Mouse (Mus musculus): ENCODE results near the gene Schip1. TPM values are rescaled to one million over a fixed set of nuclear protein-coding genes. Genes with fewer than 3 reads are reported as not detected.

Schip1 gene
- polyA plus RNA-seq, 1 experiment from 2014 or later: 37.1 TPM

DNA sequence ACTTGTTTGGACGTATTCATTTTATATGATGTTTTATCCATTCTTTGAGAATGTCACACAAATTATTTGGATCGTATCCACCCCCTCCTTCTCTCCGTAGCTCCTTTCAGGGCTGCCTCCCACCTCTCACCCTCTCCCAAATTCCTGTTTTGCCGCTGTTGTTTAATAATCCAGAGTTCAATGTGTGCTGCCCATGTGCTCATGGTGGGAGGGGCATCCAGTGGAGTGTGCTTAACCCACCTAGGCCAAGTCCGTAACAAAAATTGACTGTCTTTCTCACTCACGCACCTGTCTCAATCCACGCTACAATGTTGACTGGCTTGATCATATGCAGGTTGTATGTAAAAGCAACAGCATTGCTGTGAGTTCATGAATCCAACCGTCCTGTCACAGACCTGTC is 542.7 kb downstream of the Schip1 start:
- WGBS: 87% methylated on average over 8 of the region's 8 CpGs
- no peak overlapping the region for H3K4me3 ChIP-seq (ENCODE audit: low read depth, low read length)

GRCm38 (mm10) chr3:68608848-68609497 is 544.4 kb downstream of the Schip1 start:
- Histone ChIP-seq H3K4me3 (ENCODE audit: low read depth, low read length) (no peak overlapping the region), H3K27ac (replicated peaks; ENCODE audit: low read depth, low read length) (no peak overlapping the region), H3K4me1 (ENCODE audit: control insufficient read depth, insufficient read depth, low read length) (no peaks in the 10 kb centered on the region), H3K9ac (ENCODE audit: low read depth, low read length) (no peak overlapping the region), H3K4me2 (ENCODE audit: low read depth, low read length) (no peak overlapping the region), H3K27me3 (replicated peaks; ENCODE audit: control insufficient read depth, insufficient read depth, low read length) (no peaks in the 10 kb centered on the region), H3K9me3 (ENCODE audit: control insufficient read depth, low read length) (no peaks in the 10 kb centered on the region), H3K36me3 (ENCODE audit: control insufficient read depth, insufficient read depth, low read length) (no peaks in the 10 kb centered on the region)
- DNase-seq (ENCODE audit: low spot score) (no peak), ATAC-seq (ENCODE audit: low read depth) (0 out of 2 replicates have a peak, but pooled peaks have one; percentile 48)
- WGBS: 83% methylated on average over 19 of the region's 19 CpGs

More for the DNA sequence above, 542.7 kb downstream of the Schip1 start:
- Histone ChIP-seq H3K36me3 (ENCODE audit: control insufficient read depth, insufficient read depth, low read length) (no peaks in the 10 kb centered on the region), H3K9ac (ENCODE audit: low read depth, low read length) (no peak overlapping the region), H3K27ac (replicated peaks; ENCODE audit: low read depth, low read length) (no peak overlapping the region), H3K4me1 (ENCODE audit: control insufficient read depth, insufficient read depth, low read length) (no peaks in the 10 kb centered on the region), H3K4me2 (ENCODE audit: low read depth, low read length) (no peak overlapping the region), H3K27me3 (replicated peaks; ENCODE audit: control insufficient read depth, insufficient read depth, low read length) (no peaks in the 10 kb centered on the region), H3K9me3 (ENCODE audit: control insufficient read depth, low read length) (no peaks in the 10 kb centered on the region)
- DNase-seq (ENCODE audit: low spot score) (no peak), ATAC-seq (ENCODE audit: low read depth) (no peak)

- ATAC-seq (ENCODE audit: low read depth) (no peak), DNase-seq (ENCODE audit: low spot score) (peak; percentile 45)
These were observed 545.4 kb downstream of the Schip1 start for GRCm38 (mm10) chr3:68610011-68610410.

DNA sequence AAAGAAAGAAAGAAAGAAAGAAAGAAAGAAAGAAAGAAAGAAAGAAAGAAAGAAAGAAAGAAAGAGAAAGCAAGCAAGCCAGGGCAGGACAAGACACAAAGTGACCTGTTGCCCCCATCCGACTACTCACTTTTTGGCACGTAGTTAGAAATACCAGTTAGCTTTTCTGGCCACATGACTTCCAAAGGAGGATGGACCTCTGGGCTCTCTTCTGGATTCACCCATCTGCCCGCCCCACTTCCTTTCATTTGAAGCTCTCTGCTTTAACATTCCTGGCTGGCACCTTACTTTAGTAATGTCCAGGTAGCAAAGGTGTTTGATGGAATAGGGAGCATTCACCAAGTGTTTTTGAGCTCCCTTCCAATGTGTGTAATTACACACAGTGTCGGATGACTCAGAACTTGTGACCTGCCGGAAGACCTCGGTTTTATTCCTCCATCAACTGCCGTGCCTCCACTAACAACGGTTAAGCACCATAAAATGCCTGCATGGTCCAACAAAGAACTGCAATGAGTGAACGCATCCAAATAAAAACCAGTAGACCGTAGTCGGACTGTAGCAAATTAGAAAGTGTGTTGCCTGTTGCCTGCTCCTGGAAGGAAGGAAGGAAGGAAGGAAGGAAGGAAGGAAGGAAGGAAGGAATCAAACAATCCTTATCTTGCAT is 546.1 kb downstream of the Schip1 start:
- no peak overlapping the region for H3K27ac ChIP-seq (replicated peaks; ENCODE audit: low read depth, low read length)
- H3K4me2 ChIP-seq (ENCODE audit: low read depth, low read length): no peak overlapping the region
- ATAC-seq (ENCODE audit: low read depth) (no peak), DNase-seq (ENCODE audit: low spot score) (no peak)
- no peak overlapping the region for H3K4me3 ChIP-seq (ENCODE audit: low read depth, low read length)
- H3K4me1 ChIP-seq (ENCODE audit: control insufficient read depth, insufficient read depth, low read length): no peaks in the 10 kb centered on the region
- WGBS: 84% methylated on average over 11 of the region's 11 CpGs
- H3K9me3 ChIP-seq (ENCODE audit: control insufficient read depth, low read length): no peaks in the 10 kb centered on the region
- H3K9ac ChIP-seq (ENCODE audit: low read depth, low read length): no peak overlapping the region
- no peaks in the 10 kb centered on the region for H3K27me3 ChIP-seq (replicated peaks; ENCODE audit: control insufficient read depth, insufficient read depth, low read length)
- H3K36me3 ChIP-seq (ENCODE audit: control insufficient read depth, insufficient read depth, low read length): no peaks in the 10 kb centered on the region

More at GRCm38 (mm10) chr3:68610011-68610410, 545.4 kb downstream of the Schip1 start:
- no peak overlapping the region for H3K4me2 ChIP-seq (ENCODE audit: low read depth, low read length)
- H3K27me3 ChIP-seq (replicated peaks; ENCODE audit: control insufficient read depth, insufficient read depth, low read length): no peaks in the 10 kb centered on the region
- no peaks in the 10 kb centered on the region for H3K9me3 ChIP-seq (ENCODE audit: control insufficient read depth, low read length)
- H3K36me3 ChIP-seq (ENCODE audit: control insufficient read depth, insufficient read depth, low read length): no peaks in the 10 kb centered on the region
- WGBS: 59% methylated on average over 6 of the region's 6 CpGs
- H3K4me3 ChIP-seq (ENCODE audit: low read depth, low read length): no peak overlapping the region
- no peak overlapping the region for H3K27ac ChIP-seq (replicated peaks; ENCODE audit: low read depth, low read length)
- H3K9ac ChIP-seq (ENCODE audit: low read depth, low read length): no peak overlapping the region
- no peaks in the 10 kb centered on the region for H3K4me1 ChIP-seq (ENCODE audit: control insufficient read depth, insufficient read depth, low read length)

DNA sequence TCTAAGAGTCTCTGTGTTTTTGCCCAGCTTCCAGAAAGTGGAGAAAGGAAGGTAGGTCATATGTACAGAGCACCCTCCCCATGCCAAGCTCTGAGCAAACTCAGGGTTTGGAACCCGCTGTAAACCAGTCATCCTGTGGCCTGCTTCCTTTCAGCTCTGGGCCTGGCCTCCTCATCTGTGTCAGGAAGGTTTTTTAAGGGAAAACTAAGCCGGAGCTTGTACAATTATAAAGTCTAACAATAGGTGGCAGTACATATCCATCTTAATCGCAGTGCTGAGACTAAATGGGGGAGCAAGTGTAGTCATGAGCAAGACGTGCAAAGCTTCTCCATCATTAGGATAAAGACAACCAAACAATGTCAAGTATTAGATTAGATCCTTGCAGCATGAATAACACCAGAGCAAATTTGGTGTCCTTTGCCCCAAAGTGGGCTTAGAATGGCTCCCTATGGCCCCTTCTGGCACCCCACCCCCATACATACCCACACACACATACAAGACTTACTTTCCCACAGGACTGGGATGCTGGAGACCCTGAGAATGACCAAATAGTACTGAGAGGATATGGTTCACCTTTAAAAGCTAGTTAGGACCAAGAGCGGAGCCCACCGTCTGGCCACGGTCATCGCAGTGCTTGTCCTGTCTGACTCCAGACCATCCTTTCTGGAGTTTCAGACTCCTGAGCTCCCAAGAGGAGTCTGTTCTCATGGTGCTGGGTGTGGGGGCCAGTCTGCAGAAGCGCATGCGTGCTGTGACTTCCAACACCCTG is 550.6 kb downstream of the Schip1 start:
- H3K27ac ChIP-seq (replicated peaks; ENCODE audit: low read depth, low read length): no peak overlapping the region
- H3K9me3 ChIP-seq (ENCODE audit: control insufficient read depth, low read length): no peaks in the 10 kb centered on the region
- no peak overlapping the region for H3K9ac ChIP-seq (ENCODE audit: low read depth, low read length)
- peak; percentile 53; the same call in 1 of the 2 replicates for ATAC-seq (ENCODE audit: low read depth)
- 71% methylated on average over 10 of the region's 10 CpGs for WGBS
- no peak overlapping the region for H3K4me2 ChIP-seq (ENCODE audit: low read depth, low read length)
- peak; percentile 53 for DNase-seq (ENCODE audit: low spot score)
- no peak overlapping the region for H3K4me3 ChIP-seq (ENCODE audit: low read depth, low read length)
- H3K27me3 ChIP-seq (replicated peaks; ENCODE audit: control insufficient read depth, insufficient read depth, low read length): no peaks in the 10 kb centered on the region
- no peaks in the 10 kb centered on the region for H3K4me1 ChIP-seq (ENCODE audit: control insufficient read depth, insufficient read depth, low read length)
- H3K36me3 ChIP-seq (ENCODE audit: control insufficient read depth, insufficient read depth, low read length): no peaks in the 10 kb centered on the region

GRCm38 (mm10) chr3:68616363-68616762 is 551.8 kb downstream of the Schip1 start:
- DNase-seq (ENCODE audit: low spot score) (no peak), ATAC-seq (ENCODE audit: low read depth) (no peak)
- no peaks in the 10 kb centered on the region for H3K4me1 ChIP-seq (ENCODE audit: control insufficient read depth, insufficient read depth, low read length)
- no peak overlapping the region for H3K4me3 ChIP-seq (ENCODE audit: low read depth, low read length)
- 91% methylated on average over 12 of the region's 12 CpGs for WGBS
- H3K9ac ChIP-seq (ENCODE audit: low read depth, low read length): no peak overlapping the region
- no peaks in the 10 kb centered on the region for H3K9me3 ChIP-seq (ENCODE audit: control insufficient read depth, low read length)
- H3K36me3 ChIP-seq (ENCODE audit: control insufficient read depth, insufficient read depth, low read length): no peaks in the 10 kb centered on the region
- H3K4me2 ChIP-seq (ENCODE audit: low read depth, low read length): no peak overlapping the region
- H3K27ac ChIP-seq (replicated peaks; ENCODE audit: low read depth, low read length): no peak overlapping the region
- H3K27me3 ChIP-seq (replicated peaks; ENCODE audit: control insufficient read depth, insufficient read depth, low read length): no peaks in the 10 kb centered on the region

DNA sequence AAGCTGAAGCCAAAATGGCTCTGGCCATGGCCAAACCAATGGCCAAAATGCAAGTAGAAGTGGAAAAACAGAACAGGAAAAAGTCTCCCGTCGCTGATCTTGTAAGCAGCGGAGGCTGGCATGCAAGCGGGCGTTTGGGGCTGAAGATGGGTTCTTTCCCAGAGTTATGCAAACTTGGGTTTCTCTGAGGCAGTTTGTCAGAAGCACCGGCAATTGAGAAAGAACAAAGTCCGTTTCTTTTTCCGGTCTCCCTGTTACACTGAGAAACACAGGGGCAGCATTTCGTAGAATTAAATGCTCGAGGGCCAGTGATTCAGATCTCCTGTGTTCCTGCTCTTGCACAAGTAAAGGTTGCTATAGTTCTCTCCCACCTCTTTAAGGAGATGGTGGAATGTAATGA is 553.1 kb downstream of the Schip1 start:
- H3K4me1 ChIP-seq (ENCODE audit: control insufficient read depth, insufficient read depth, low read length): no peaks in the 10 kb centered on the region
- DNase-seq (ENCODE audit: low spot score) (no peak), ATAC-seq (ENCODE audit: low read depth) (no peak)
- no peak overlapping the region for H3K4me2 ChIP-seq (ENCODE audit: low read depth, low read length)
- H3K9ac ChIP-seq (ENCODE audit: low read depth, low read length): no peak overlapping the region
- H3K9me3 ChIP-seq (ENCODE audit: control insufficient read depth, low read length): no peaks in the 10 kb centered on the region
- WGBS: 87% methylated on average over 10 of the region's 10 CpGs
- H3K27me3 ChIP-seq (replicated peaks; ENCODE audit: control insufficient read depth, insufficient read depth, low read length): no peaks in the 10 kb centered on the region
- no peaks in the 10 kb centered on the region for H3K36me3 ChIP-seq (ENCODE audit: control insufficient read depth, insufficient read depth, low read length)
- no peak overlapping the region for H3K27ac ChIP-seq (replicated peaks; ENCODE audit: low read depth, low read length)
- no peak overlapping the region for H3K4me3 ChIP-seq (ENCODE audit: low read depth, low read length)

DNA sequence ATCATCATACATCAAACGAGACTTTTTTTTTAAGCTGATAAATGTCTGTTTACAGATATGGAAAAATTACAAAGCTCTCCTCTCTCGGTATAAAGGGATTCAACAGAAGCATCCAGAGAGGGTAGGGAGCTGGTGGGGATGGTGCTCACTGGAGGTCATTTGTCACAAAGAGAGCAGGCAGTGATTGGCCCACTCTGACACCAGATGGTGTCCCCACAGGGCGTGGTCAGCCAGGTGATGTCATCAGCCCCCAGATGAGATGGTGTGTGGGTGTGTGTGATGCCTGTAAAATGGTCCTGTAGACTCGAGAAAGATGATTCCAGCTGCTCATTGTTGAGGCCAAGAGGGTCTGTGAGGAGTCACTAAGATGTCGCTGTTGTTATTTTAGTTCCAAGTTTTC is 554.5 kb downstream of the Schip1 start:
- no peak overlapping the region for H3K9ac ChIP-seq (ENCODE audit: low read depth, low read length)
- H3K36me3 ChIP-seq (ENCODE audit: control insufficient read depth, insufficient read depth, low read length): no peaks in the 10 kb centered on the region
- H3K4me1 ChIP-seq (ENCODE audit: control insufficient read depth, insufficient read depth, low read length): no peaks in the 10 kb centered on the region
- no peak for DNase-seq (ENCODE audit: low spot score)
- 76% methylated on average over 5 of the region's 5 CpGs for WGBS
- no peaks in the 10 kb centered on the region for H3K9me3 ChIP-seq (ENCODE audit: control insufficient read depth, low read length)
- no peak overlapping the region for H3K27ac ChIP-seq (replicated peaks; ENCODE audit: low read depth, low read length)
- no peak for ATAC-seq (ENCODE audit: low read depth)
- H3K4me3 ChIP-seq (ENCODE audit: low read depth, low read length): no peak overlapping the region
- no peaks in the 10 kb centered on the region for H3K27me3 ChIP-seq (replicated peaks; ENCODE audit: control insufficient read depth, insufficient read depth, low read length)
- H3K4me2 ChIP-seq (ENCODE audit: low read depth, low read length): no peak overlapping the region
